Mouse (Mus musculus) left cerebral cortex, postnatal 4 days (tissue): ENCODE measurements around the gene Tmem158. TPM values are rescaled to one million over a fixed set of nuclear protein-coding genes. Genes with fewer than 3 reads are reported as not detected.
A peak's percentile ranks its signal among the peaks of the same experiment; 100 is the strongest.

ENCODE experiments used
- DNase-seq: peaks from one replicate; pipeline ENCODE4 v3.0.0-alpha.2; 2022
- intact Hi-C: fragments of 180-260 bp; cut with DNase I; formaldehyde crosslinking; loops from one replicate; pipeline ENCODE4 v1.15.1; 2025
- total RNA-seq, 2 experiments: library from RNA; stranded (reverse); gene quantifications; 2 replicates each; pipeline ENCODE4 v1.2.3; 2021

Gene Tmem158
- total RNA-seq, result 100 to 1,000 TPM; 124 to 132 TPM

- peak; percentile 85 for DNase-seq
- intact Hi-C loops, result loop anchor here (10.0 kb wide), 1 partner anchor 264 kb away; the partner anchor contains the start of gene Sacm1l
Measured at GRCm38 (mm10) chr9:123260611-123261021, at the start of gene Tmem158. Gene Tmem158, minus strand, starts transcription at chr9:123260764.

- intact Hi-C loops, result no loop called here
- DNase-seq, result no peak
Measured at GRCm38 (mm10) chr9:123309685-123310365, 49.3 kb upstream of the Tmem158 start.

- no peak for DNase-seq
- intact Hi-C loops, result no loop called here
Measured at GRCm38 (mm10) chr9:123309073-123309472, 48.5 kb upstream of the Tmem158 start.

GRCm38 (mm10) chr9:123304917-123305316 lies 44.4 kb upstream of the Tmem158 start:
- no peak for DNase-seq

GRCm38 (mm10) chr9:123303952-123304351 lies 43.4 kb upstream of the Tmem158 start:
- no peak for DNase-seq
- intact Hi-C loops, result no loop called here

More at GRCm38 (mm10) chr9:123304917-123305316, 44.4 kb upstream of the Tmem158 start:
- intact Hi-C loops, result no loop called here

GRCm38 (mm10) chr9:123302759-123303313 lies 42.3 kb upstream of the Tmem158 start:
- DNase-seq, result no peak
- intact Hi-C loops, result no loop called here

- DNase-seq, result peak; percentile 48
- intact Hi-C loops, result no loop called here
Measured at GRCm38 (mm10) chr9:123297862-123298261, 37.3 kb upstream of the Tmem158 start.

- DNase-seq, result peak; percentile 85
- intact Hi-C loops, result no loop called here
Measured at GRCm38 (mm10) chr9:123296229-123296628, 35.7 kb upstream of the Tmem158 start.

GRCm38 (mm10) chr9:123294581-123294980 lies 34.0 kb upstream of the Tmem158 start:
- intact Hi-C loops, result no loop called here
- no peak for DNase-seq

- intact Hi-C loops, result no loop called here
- no peak for DNase-seq
Measured at GRCm38 (mm10) chr9:123288378-123288777, 27.8 kb upstream of the Tmem158 start.

GRCm38 (mm10) chr9:123285623-123286022 lies 25.1 kb upstream of the Tmem158 start:
- intact Hi-C loops, result no loop called here
- DNase-seq, result peak; percentile 13

GRCm38 (mm10) chr9:123280775-123281174 lies 20.2 kb upstream of the Tmem158 start:
- no peak for DNase-seq
- intact Hi-C loops, result no loop called here

- no peak for DNase-seq
- intact Hi-C loops, result no loop called here
Measured at GRCm38 (mm10) chr9:123278003-123278402, 17.4 kb upstream of the Tmem158 start.

GRCm38 (mm10) chr9:123275373-123275772 lies 14.8 kb upstream of the Tmem158 start:
- DNase-seq, result no peak
- intact Hi-C loops, result no loop called here

GRCm38 (mm10) chr9:123274674-123275073 lies 14.1 kb upstream of the Tmem158 start:
- no peak for DNase-seq
- intact Hi-C loops, result no loop called here

GRCm38 (mm10) chr9:123273876-123274275 lies 13.3 kb upstream of the Tmem158 start:
- intact Hi-C loops, result no loop called here
- DNase-seq, result no peak

- intact Hi-C loops, result no loop called here
- DNase-seq, result no peak
Measured at GRCm38 (mm10) chr9:123271552-123271951, 11.0 kb upstream of the Tmem158 start.

- intact Hi-C loops, result loop anchor here (10.0 kb wide), 1 partner anchor 255 kb away; the partner anchor contains the start of gene Sacm1l
Measured at GRCm38 (mm10) chr9:123269906-123270558, 9.5 kb upstream of the Tmem158 start.

GRCm38 (mm10) chr9:123259896-123260610 lies 511 bp downstream of the Tmem158 start:
- DNase-seq, result peak; percentile 53
- intact Hi-C loops, result loop anchor here (2.0 to 10.0 kb wide), 2 partner anchors 181 to 265 kb away; partner anchors contain the start of gene Sacm1l

More at GRCm38 (mm10) chr9:123269906-123270558, 9.5 kb upstream of the Tmem158 start:
- no peak for DNase-seq

- peak; percentile 91 for DNase-seq
- intact Hi-C loops, result loop anchor here (2.0 kb wide), 1 partner anchor 181 kb away; no protein-coding TSS in a partner anchor
Measured at GRCm38 (mm10) chr9:123259461-123259895, 1.1 kb downstream of the Tmem158 start.

- intact Hi-C loops, result loop anchor here (2.0 kb wide), 1 partner anchor 182 kb away; no protein-coding TSS in a partner anchor
- DNase-seq, result no peak
Measured at GRCm38 (mm10) chr9:123258796-123259195, 1.8 kb downstream of the Tmem158 start.
